Mouse (Mus musculus): Measurements from ENCODE around the gene Arhgef33.

GRCm38 (mm10) chr17:80372989-80373725 is 66.0 kb downstream of the Arhgef33 start, which contains the start of gene Gm10190:
- TF ChIP-seq POLR2A (IDR thresholded peaks at IDR 0.05; ENCODE audit: insufficient read length, low read depth) (no peak), USF1 (IDR thresholded peaks at IDR 0.05; ENCODE audit: low read depth) (no peak), MAX (IDR thresholded peaks at IDR 0.05; ENCODE audit: low read depth) (no peak), CEBPB (IDR thresholded peaks at IDR 0.05; ENCODE audit: insufficient read depth, poor library complexity, severe bottlenecking) (no peak), REST (IDR thresholded peaks at IDR 0.05; ENCODE audit: insufficient read depth, insufficient read length) (no peak), MYOG (IDR thresholded peaks at IDR 0.05; ENCODE audit: control insufficient read depth in 1 of 3, insufficient read depth in 1 of 3, insufficient read length in 2 of 3, low read depth in 2 of 3) (no peak), POLR2AphosphoS2 (IDR thresholded peaks at IDR 0.05; ENCODE audit: insufficient read length, low read depth) (no peak), TCF12 (IDR thresholded peaks at IDR 0.05; ENCODE audit: insufficient read depth, poor library complexity, severe bottlenecking) (no peak), E2F4 (IDR thresholded peaks at IDR 0.05; ENCODE audit: insufficient read depth) (no peak), SRF (IDR thresholded peaks at IDR 0.05; ENCODE audit: control insufficient read depth, insufficient read length, low read depth) (no peak)
